Mouse (Mus musculus): ENCODE results near the gene Tfr2. TPM values are rescaled to one million over a fixed set of nuclear protein-coding genes. Genes with fewer than 3 reads are reported as not detected.

The Tfr2 gene
- polyA plus RNA-seq, 1 experiment from 2014 or later: 0.11 TPM

DNA sequence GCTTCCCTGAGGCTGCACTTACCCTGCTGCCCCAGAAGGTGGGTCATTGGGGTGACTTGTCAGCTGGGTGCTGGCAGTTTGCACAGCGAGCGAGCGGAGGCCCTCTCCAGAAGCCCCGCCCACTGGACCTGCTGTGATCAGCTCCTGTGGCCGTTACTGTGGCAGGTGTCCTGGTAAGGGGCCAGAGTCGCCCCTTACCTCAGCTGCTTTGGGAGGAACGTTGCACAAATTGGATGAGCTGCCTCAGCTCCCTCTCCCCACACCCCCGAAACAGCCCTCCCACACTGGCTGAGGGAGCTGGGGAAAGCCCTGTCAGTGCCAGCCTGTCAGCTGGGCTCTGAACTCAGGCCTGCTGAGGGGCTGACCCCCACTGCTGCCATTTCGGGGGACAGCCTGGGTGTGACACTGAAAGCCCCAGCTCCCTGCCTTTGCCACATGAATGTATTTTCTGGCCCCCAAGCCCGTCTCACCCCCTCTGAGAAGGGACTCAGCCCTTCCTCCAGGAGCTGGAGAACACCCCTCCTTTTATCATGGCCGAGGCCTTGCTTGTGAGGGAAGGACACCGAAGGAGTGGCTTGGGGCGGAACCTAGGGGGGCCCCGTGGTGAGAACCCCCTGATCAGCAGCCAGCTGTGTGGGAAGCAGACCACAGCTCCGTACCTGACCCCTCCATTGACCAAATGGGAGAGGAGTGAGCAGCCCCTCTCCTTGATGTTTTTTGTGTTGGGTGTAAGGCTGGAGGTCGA is 43.3 kb upstream of the Tfr2 start:
- H3K9me3 ChIP-seq (ENCODE audit: control insufficient read depth, low read length): no peaks in the 10 kb centered on the region
- no peak overlapping the region for H3K4me2 ChIP-seq (ENCODE audit: low read length)
- peaks cover 8 to 17% of the 10 kb centered on the region in 2 experiments for H3K4me1 ChIP-seq (ENCODE audit: control insufficient read depth in 2 of 2, insufficient read depth in 2 of 2, low read length in 2 of 2)
- ATAC-seq (ENCODE audit: insufficient number of reproducible peaks, insufficient read depth, low FRiP score, low read depth): no peak
- H3K27ac ChIP-seq (replicated peaks in 1 of 2; ENCODE audit: control insufficient read depth in 1 of 2, insufficient read depth in 1 of 2, low read depth in 2 of 2, low read length in 2 of 2): no peak overlapping the region
- WGBS: 49% methylated on average over 16 of the region's 16 CpGs
- H3K9ac ChIP-seq (ENCODE audit: low read length): no peak overlapping the region
- no peaks in the 10 kb centered on the region for H3K27me3 ChIP-seq (ENCODE audit: control insufficient read depth, insufficient read depth, low read length)
- H3K4me3 ChIP-seq (ENCODE audit: control insufficient read depth in 1 of 2, insufficient read depth in 1 of 2, low read depth in 1 of 2, low read length in 2 of 2): no peak overlapping the region
- peaks cover 90% of the 10 kb centered on the region for H3K36me3 ChIP-seq (ENCODE audit: control insufficient read depth, insufficient read depth, low read length)

DNA sequence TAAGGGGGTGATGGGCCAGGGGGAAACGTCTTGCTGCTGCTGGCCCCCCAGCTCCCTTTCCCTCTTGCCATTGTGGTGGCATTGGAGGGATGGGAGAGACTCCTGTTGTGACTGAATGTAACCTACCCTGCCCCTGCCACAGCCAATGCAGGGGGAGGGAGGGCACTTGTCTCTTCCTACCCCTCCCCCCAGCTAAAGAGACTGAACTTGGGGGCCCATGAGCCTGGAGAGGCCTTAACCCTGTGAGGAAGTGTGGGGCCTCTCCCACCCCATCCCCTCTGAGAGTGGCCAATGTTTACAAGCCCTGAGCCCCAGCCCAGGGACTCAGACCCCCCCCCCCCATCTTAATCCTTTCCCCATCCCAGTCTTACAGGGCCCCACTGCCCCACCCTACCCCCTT is 42.2 kb upstream of the Tfr2 start:
- no peak overlapping the region for H3K9ac ChIP-seq (ENCODE audit: low read length)
- no peak overlapping the region for H3K4me2 ChIP-seq (ENCODE audit: low read length)
- H3K9me3 ChIP-seq (ENCODE audit: control insufficient read depth, low read length): no peaks in the 10 kb centered on the region
- H3K27me3 ChIP-seq (ENCODE audit: control insufficient read depth, insufficient read depth, low read length): no peaks in the 10 kb centered on the region
- peaks cover 8 to 17% of the 10 kb centered on the region in 2 experiments for H3K4me1 ChIP-seq (ENCODE audit: control insufficient read depth in 2 of 2, insufficient read depth in 2 of 2, low read length in 2 of 2)
- no peak overlapping the region for H3K27ac ChIP-seq (replicated peaks in 1 of 2; ENCODE audit: control insufficient read depth in 1 of 2, insufficient read depth in 1 of 2, low read depth in 2 of 2, low read length in 2 of 2)
- no peak for ATAC-seq (ENCODE audit: insufficient number of reproducible peaks, insufficient read depth, low FRiP score, low read depth)
- H3K4me3 ChIP-seq (ENCODE audit: control insufficient read depth in 1 of 2, insufficient read depth in 1 of 2, low read depth in 1 of 2, low read length in 2 of 2): no peak overlapping the region
- 62% methylated on average over 1 of the region's 1 CpGs for WGBS
- H3K36me3 ChIP-seq (ENCODE audit: control insufficient read depth, insufficient read depth, low read length): peaks cover 79% of the 10 kb centered on the region

DNA sequence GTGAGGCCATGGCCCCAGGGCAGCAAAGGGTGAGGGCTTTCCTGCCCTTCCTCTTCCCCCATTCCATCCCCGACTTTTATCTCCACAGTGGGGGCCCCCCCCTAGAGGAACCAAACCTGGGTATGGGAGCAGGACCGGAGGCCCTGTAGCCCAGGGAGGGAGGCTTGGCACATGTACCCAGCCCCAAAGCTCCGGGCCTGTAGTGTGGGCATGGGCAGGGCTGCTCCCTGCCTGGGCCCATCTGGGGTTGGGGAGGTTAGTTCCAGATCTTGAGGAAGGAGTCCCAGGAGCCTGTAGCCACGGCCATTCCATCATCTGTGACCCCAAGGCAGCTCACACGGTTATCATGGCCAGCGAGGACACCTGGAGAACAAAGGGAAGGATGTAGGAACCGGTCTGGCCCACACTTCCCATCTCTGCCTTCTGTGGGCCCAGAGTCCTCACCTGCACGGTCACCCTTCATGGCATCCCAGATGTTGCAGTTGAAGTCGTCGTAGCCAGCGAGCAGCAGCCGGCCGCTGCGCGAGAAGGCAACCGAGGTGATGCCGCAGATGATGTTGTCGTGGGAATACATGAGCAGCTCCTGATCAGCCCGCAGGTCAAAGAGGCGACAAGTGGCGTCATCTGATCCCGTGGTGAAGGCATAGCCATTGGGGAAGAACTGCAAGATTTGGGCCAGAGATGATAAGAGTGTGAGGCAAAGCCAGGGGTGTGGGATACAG is 41.2 kb upstream of the Tfr2 start:
- Histone ChIP-seq H3K9me3 (ENCODE audit: control insufficient read depth, low read length) (no peaks in the 10 kb centered on the region), H3K27ac (replicated peaks in 1 of 2; ENCODE audit: control insufficient read depth in 1 of 2, insufficient read depth in 1 of 2, low read depth in 2 of 2, low read length in 2 of 2) (no peak overlapping the region), H3K4me3 (ENCODE audit: control insufficient read depth in 1 of 2, insufficient read depth in 1 of 2, low read depth in 1 of 2, low read length in 2 of 2) (no peak overlapping the region), H3K27me3 (ENCODE audit: control insufficient read depth, insufficient read depth, low read length) (no peaks in the 10 kb centered on the region), H3K36me3 (ENCODE audit: control insufficient read depth, insufficient read depth, low read length) (peaks cover 69% of the 10 kb centered on the region), H3K9ac (ENCODE audit: low read length) (no peak overlapping the region), H3K4me2 (ENCODE audit: low read length) (no peak overlapping the region), H3K4me1 (ENCODE audit: control insufficient read depth in 2 of 2, insufficient read depth in 2 of 2, low read length in 2 of 2) (peaks cover 8 to 17% of the 10 kb centered on the region in 2 experiments)
- 81% methylated on average over 22 of the region's 22 CpGs for WGBS
- no peak for ATAC-seq (ENCODE audit: insufficient number of reproducible peaks, insufficient read depth, low FRiP score, low read depth)

DNA sequence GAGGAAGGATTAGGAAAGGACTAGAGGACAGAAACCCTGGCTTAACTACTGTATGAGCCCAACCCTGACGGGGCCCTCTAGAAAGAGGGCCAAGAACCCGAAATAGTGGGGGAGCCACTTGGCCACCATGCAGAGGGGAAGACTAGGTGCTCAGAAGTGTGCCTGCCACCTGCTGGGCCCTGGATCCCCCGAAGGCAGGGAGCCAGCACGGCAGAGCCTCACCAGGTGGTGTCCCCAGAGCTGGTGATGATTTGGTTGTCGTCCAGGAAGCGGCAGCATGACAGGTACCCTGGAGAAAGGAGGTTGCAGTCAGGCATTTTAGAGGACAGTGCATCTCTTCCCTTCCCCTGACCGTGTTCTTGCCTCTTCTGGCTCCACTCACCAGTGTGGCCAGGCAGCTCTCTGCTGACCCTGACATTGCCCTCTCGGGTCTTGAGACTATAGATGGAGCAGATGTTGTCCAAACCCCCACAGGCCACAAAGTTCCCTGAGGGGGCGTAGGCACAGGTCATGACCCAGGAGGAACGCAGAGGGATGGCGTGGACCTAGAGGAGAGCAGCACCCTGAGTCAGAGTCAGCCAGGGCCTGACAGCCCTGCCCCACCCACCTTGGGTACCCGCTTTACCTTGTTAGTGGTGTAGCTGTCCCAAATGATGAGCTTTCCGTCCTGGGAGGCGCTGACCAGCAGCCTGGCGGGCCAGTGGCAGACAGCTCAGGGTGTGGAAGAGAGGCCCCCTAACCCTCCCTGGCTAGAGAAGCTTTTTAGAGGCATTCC is 40.2 kb upstream of the Tfr2 start:
- Histone ChIP-seq H3K27ac (replicated peaks in 1 of 2; ENCODE audit: control insufficient read depth in 1 of 2, insufficient read depth in 1 of 2, low read depth in 2 of 2, low read length in 2 of 2) (no peak overlapping the region), H3K36me3 (ENCODE audit: control insufficient read depth, insufficient read depth, low read length) (peaks cover 59% of the 10 kb centered on the region), H3K4me3 (ENCODE audit: control insufficient read depth in 1 of 2, insufficient read depth in 1 of 2, low read depth in 1 of 2, low read length in 2 of 2) (no peak overlapping the region), H3K27me3 (ENCODE audit: control insufficient read depth, insufficient read depth, low read length) (no peaks in the 10 kb centered on the region), H3K9ac (ENCODE audit: low read length) (no peak overlapping the region), H3K4me1 (ENCODE audit: control insufficient read depth in 2 of 2, insufficient read depth in 2 of 2, low read length in 2 of 2) (peaks cover 8 to 17% of the 10 kb centered on the region in 2 experiments), H3K4me2 (ENCODE audit: low read length) (no peak overlapping the region), H3K9me3 (ENCODE audit: control insufficient read depth, low read length) (no peaks in the 10 kb centered on the region)
- ATAC-seq (ENCODE audit: insufficient number of reproducible peaks, insufficient read depth, low FRiP score, low read depth): no peak
- WGBS: 76% methylated on average over 15 of the region's 15 CpGs

DNA sequence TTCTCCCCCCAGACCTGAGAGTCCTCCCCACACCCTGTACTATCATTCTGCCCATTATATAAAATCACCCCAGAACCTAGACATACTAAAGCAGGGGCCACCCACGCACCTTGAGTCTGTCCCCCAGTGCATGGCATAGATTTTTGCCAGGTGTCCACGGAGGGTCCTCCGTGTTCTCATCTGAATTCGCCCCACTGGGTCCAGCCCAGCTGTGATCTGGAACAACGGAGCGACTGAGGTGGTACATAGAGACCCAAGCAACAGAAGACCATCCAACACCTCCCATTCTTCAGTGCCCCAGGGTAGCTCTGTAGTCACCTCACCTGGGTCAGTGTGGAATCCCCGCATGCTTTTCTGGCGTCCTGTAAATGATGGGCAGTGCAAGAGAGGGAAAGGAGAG is 39.6 kb upstream of the Tfr2 start:
- WGBS: 81% methylated on average over 8 of the region's 8 CpGs
- no peak for ATAC-seq (ENCODE audit: insufficient number of reproducible peaks, insufficient read depth, low FRiP score, low read depth)

DNA sequence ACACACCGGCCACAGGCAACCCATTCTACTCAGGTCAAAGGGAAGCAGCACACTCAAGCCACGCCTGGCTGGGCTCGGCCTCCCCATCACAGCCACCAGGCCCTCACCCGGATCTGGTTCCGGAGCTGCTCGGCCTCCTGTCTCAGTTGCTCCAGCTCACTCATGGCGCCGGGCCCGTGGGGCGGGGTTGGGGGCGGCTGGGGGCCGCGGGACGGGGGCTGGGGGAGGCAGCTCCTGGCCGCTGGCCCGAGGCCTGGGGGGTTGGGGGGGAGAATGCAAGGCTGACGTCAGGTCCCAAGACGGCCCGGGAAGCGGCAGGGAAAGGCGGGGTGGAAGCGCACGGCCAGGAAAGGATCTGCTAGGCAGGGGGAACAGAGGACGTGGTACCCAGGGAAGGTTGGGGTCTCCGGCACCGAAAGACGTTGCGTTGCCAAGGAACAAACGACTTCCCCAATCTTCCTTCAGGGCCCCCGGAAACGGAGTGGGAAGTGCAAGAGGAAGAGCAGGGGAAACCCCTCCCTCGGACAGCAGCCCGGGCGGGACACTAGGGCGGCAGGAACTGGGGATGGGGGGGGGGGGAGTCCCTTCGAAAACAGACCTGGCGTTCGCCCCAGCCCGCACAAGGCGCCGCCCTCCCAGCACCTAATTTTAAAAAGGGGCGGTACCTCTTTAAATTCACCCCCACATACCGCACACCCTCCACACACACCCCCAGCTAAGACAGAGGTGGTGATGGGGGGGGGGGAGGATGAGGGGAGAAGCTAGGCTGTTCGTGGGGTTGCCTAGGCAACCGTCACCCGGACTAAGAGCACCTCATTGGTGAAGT is 38.8 kb upstream of the Tfr2 start:
- WGBS: 1% methylated on average over 42 of the region's 46 CpGs
- Histone ChIP-seq H3K27me3 (ENCODE audit: control insufficient read depth, insufficient read depth, low read length) (no peaks in the 10 kb centered on the region), H3K4me2 (ENCODE audit: low read length) (peak overlapping the region; percentile 76), H3K27ac (replicated peaks in 1 of 2; ENCODE audit: control insufficient read depth in 1 of 2, insufficient read depth in 1 of 2, low read depth in 2 of 2, low read length in 2 of 2) (peak overlapping the region; percentile 72 to 89), H3K4me3 (ENCODE audit: control insufficient read depth in 1 of 2, insufficient read depth in 1 of 2, low read depth in 1 of 2, low read length in 2 of 2) (peak overlapping the region; percentile 54 to 99), H3K36me3 (ENCODE audit: control insufficient read depth, insufficient read depth, low read length) (peaks cover 45% of the 10 kb centered on the region), H3K9me3 (ENCODE audit: control insufficient read depth, low read length) (no peaks in the 10 kb centered on the region), H3K9ac (ENCODE audit: low read length) (peak overlapping the region; percentile 82), H3K4me1 (ENCODE audit: control insufficient read depth in 2 of 2, insufficient read depth in 2 of 2, low read length in 2 of 2) (peaks cover 8 to 17% of the 10 kb centered on the region in 2 experiments)
- ATAC-seq (ENCODE audit: insufficient number of reproducible peaks, insufficient read depth, low FRiP score, low read depth): peak; percentile 42

More for the DNA sequence above, 39.6 kb upstream of the Tfr2 start:
- Histone ChIP-seq H3K9ac (ENCODE audit: low read length) (peak overlapping the region; percentile 82), H3K27ac (replicated peaks in 1 of 2; ENCODE audit: control insufficient read depth in 1 of 2, insufficient read depth in 1 of 2, low read depth in 2 of 2, low read length in 2 of 2) (peak overlapping the region; percentile 50 to 89; a peak in 3 of 4 replicates), H3K4me2 (ENCODE audit: low read length) (peak overlapping the region; percentile 76), H3K36me3 (ENCODE audit: control insufficient read depth, insufficient read depth, low read length) (peaks cover 53% of the 10 kb centered on the region), H3K4me3 (ENCODE audit: control insufficient read depth in 1 of 2, insufficient read depth in 1 of 2, low read depth in 1 of 2, low read length in 2 of 2) (peak overlapping the region; percentile 49 to 54), H3K9me3 (ENCODE audit: control insufficient read depth, low read length) (no peaks in the 10 kb centered on the region), H3K27me3 (ENCODE audit: control insufficient read depth, insufficient read depth, low read length) (no peaks in the 10 kb centered on the region), H3K4me1 (ENCODE audit: control insufficient read depth in 2 of 2, insufficient read depth in 2 of 2, low read length in 2 of 2) (peaks cover 8 to 17% of the 10 kb centered on the region in 2 experiments)
